Mouse (Mus musculus): ENCODE results near the gene Olfr1100. TPM values are rescaled to one million over a fixed set of nuclear protein-coding genes. Genes with fewer than 3 reads are reported as not detected.

The Olfr1100 gene
- polyA plus RNA-seq (2015; fragmentation: Nextera tagmentation; extraction: Ambion mirVana): not detected in 2 replicates

GRCm38 (mm10) chr2:86979854-86980253, at the start of gene Olfr1100:
Gene Olfr1100 (minus strand): TSS chr2:86979954.
- H3K27me3 ChIP-seq (replicated peaks): no peaks in the 10 kb centered on the region
- no peak within 1 kb of the TSS for H3K4me3 ChIP-seq (replicated peaks)
- H3K27ac ChIP-seq: no peak within 1 kb of the TSS
- ATAC-seq: no peak
- H3K36me3 ChIP-seq: no peaks in the 10 kb centered on the region
- WGBS: 72% methylated on average over 3 of the region's 3 CpGs
- no peaks in the 10 kb centered on the region for H3K4me1 ChIP-seq (replicated peaks)
- H3K9me3 ChIP-seq: no peaks in the 10 kb centered on the region
- no peak within 1 kb of the TSS for H3K9ac ChIP-seq
- H3K4me2 ChIP-seq (replicated peaks): no peak within 1 kb of the TSS

- Histone ChIP-seq H3K4me1 (replicated peaks) (no peaks in the 10 kb centered on the region), H3K4me2 (replicated peaks) (no peak within 1 kb of the TSS), H3K9me3 (no peaks in the 10 kb centered on the region), H3K4me3 (replicated peaks) (no peak within 1 kb of the TSS), H3K27ac (no peak within 1 kb of the TSS), H3K27me3 (replicated peaks) (no peaks in the 10 kb centered on the region), H3K36me3 (no peaks in the 10 kb centered on the region), H3K9ac (no peak within 1 kb of the TSS)
- ATAC-seq: no peak
- WGBS: 71% methylated on average over 1 of the region's 1 CpGs
These were observed 47.2 kb upstream of the Olfr1100 start, which contains the start of gene Olfr1104 for GRCm38 (mm10) chr2:87026980-87027379. Gene Olfr1104 (minus strand): TSS chr2:87027080.

DNA sequence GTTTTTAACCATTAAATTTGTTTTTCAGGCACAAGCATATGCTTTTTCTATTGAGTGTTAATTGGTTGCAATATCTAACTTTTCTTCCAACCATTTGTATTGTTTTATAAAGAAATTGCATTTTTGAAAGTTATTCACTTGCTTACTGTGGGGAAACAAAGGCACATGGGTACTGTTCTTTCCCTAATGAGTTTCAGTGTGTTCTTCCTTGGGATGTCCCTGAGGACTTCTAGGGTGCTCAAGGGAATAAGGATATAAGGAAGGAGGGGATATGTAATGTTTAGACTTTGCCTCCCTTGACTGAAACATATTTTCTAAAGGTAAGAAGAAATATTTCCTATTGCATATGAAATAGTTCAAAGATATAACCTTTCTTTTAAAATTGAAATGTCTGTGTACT, 18.3 kb upstream of the Olfr1100 start, which contains the start of gene Olfr1102:
Gene Olfr1102, plus strand, starts transcription at position 301 of the 400 bp plus-strand sequence.
- Histone ChIP-seq H3K36me3 (no peaks in the 10 kb centered on the region), H3K4me1 (replicated peaks) (no peaks in the 10 kb centered on the region), H3K27me3 (replicated peaks) (no peaks in the 10 kb centered on the region), H3K4me2 (replicated peaks) (no peak within 1 kb of the TSS), H3K9ac (no peak within 1 kb of the TSS), H3K4me3 (replicated peaks) (no peak within 1 kb of the TSS), H3K27ac (no peak within 1 kb of the TSS), H3K9me3 (no peaks in the 10 kb centered on the region)
- ATAC-seq: no peak

DNA sequence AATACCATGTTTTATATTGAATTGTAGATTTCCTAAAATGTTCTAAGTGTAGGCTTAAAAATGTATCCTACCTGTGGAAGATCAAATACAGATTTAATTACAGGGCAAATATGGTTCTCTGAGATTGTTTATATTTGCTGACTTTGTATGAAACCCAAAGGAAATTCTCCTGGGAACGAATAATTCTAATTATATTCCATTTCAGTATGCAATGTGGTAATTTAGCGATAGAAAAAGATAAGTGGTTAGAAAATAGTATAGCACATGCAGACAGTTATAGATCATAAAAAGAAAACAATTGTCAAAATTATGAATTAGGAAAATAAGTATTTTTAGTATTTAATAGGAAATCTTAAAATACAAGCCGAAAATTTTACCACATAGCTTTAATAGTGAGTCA, 11.4 kb upstream of the Olfr1100 start, which contains the start of gene Olfr1101:
Gene Olfr1101, minus strand, starts transcription at position 101 of the 400 bp plus-strand sequence.
- Histone ChIP-seq H3K27ac (no peak within 1 kb of the TSS), H3K4me1 (replicated peaks) (no peaks in the 10 kb centered on the region), H3K9me3 (no peaks in the 10 kb centered on the region), H3K36me3 (no peaks in the 10 kb centered on the region), H3K27me3 (replicated peaks) (no peaks in the 10 kb centered on the region), H3K4me2 (replicated peaks) (no peak within 1 kb of the TSS), H3K9ac (no peak within 1 kb of the TSS), H3K4me3 (replicated peaks) (no peak within 1 kb of the TSS)
- no peak for ATAC-seq
- 74% methylated on average over 3 of the region's 3 CpGs for WGBS

DNA sequence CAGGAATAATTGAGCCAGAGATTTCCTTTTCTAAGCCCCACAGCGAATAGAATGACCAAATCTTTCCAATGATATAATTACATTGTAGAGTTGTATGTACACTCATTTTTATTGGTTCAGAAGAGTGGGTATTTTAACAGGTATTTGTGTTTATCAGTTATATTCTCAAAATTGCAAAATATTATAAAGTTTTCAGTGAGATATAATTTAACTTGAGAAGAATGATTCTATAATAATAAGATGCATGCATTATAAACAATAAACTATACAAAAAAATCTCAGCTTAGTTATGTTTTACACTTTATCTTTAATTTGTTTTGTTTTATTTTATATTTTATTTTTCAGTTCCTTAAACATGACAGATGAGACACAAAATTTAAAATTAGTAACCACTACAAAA, 19.2 kb downstream of the Olfr1100 start, which contains the start of gene Olfr1099:
Gene Olfr1099, minus strand, starts transcription at position 101 of the 400 bp plus-strand sequence.
- 78% methylated on average over 1 of the region's 1 CpGs for WGBS

GRCm38 (mm10) chr2:86926557-86926956, 53.2 kb downstream of the Olfr1100 start:
- Histone ChIP-seq H3K9me3 (no peaks in the 10 kb centered on the region), H3K27ac (no peak overlapping the region), H3K36me3 (no peaks in the 10 kb centered on the region), H3K9ac (no peak overlapping the region), H3K4me3 (replicated peaks) (no peak overlapping the region), H3K27me3 (replicated peaks) (no peaks in the 10 kb centered on the region), H3K4me1 (replicated peaks) (no peaks in the 10 kb centered on the region), H3K4me2 (replicated peaks) (no peak overlapping the region)
- ATAC-seq: no peak

More for the DNA sequence above, 19.2 kb downstream of the Olfr1100 start, which contains the start of gene Olfr1099:
- H3K4me2 ChIP-seq (replicated peaks): no peak within 1 kb of the TSS
- H3K27ac ChIP-seq: no peak within 1 kb of the TSS
- H3K4me1 ChIP-seq (replicated peaks): no peaks in the 10 kb centered on the region
- ATAC-seq: no peak
- H3K9ac ChIP-seq: no peak within 1 kb of the TSS
- no peaks in the 10 kb centered on the region for H3K36me3 ChIP-seq
- H3K27me3 ChIP-seq (replicated peaks): no peaks in the 10 kb centered on the region
- H3K4me3 ChIP-seq (replicated peaks): no peak within 1 kb of the TSS
- H3K9me3 ChIP-seq: no peaks in the 10 kb centered on the region

Other genes starting within 250 kb of the Olfr1100 start
- gene Olfr1089, start 246.3 kb downstream of the Olfr1100 start, polyA plus RNA-seq (2015; fragmentation: Nextera tagmentation; extraction: Ambion mirVana): not detected in 2 replicates
- not detected in 2 replicates for gene Olfr1090, start 221.0 kb downstream of the Olfr1100 start, polyA plus RNA-seq (2015; fragmentation: Nextera tagmentation; extraction: Ambion mirVana)
- not detected in 2 replicates for gene Olfr1093, start 197.5 kb downstream of the Olfr1100 start, polyA plus RNA-seq (2015; fragmentation: Nextera tagmentation; extraction: Ambion mirVana)
- not detected in 2 replicates for gene Olfr141, start 169.9 kb downstream of the Olfr1100 start, polyA plus RNA-seq (2015; fragmentation: Nextera tagmentation; extraction: Ambion mirVana)
- gene Olfr1094, start 155.3 kb downstream of the Olfr1100 start, polyA plus RNA-seq (2015; fragmentation: Nextera tagmentation; extraction: Ambion mirVana): not detected in 2 replicates
- gene Olfr1095, start 128.3 kb downstream of the Olfr1100 start, polyA plus RNA-seq (2015; fragmentation: Nextera tagmentation; extraction: Ambion mirVana): not detected in 2 replicates
- not detected in 2 replicates for gene Gm13723, start 105.2 kb downstream of the Olfr1100 start, polyA plus RNA-seq (2015; fragmentation: Nextera tagmentation; extraction: Ambion mirVana)
- not detected in 2 replicates for gene Olfr1097, start 87.7 kb downstream of the Olfr1100 start, polyA plus RNA-seq (2015; fragmentation: Nextera tagmentation; extraction: Ambion mirVana)
- not detected in 2 replicates for gene Olfr1098, start 55.4 kb downstream of the Olfr1100 start, polyA plus RNA-seq (2015; fragmentation: Nextera tagmentation; extraction: Ambion mirVana)
- gene Olfr1099, start 19.3 kb downstream of the Olfr1100 start, polyA plus RNA-seq (2015; fragmentation: Nextera tagmentation; extraction: Ambion mirVana): not detected in 2 replicates
- not detected in 2 replicates for gene Olfr1101, start 11.3 kb upstream of the Olfr1100 start, polyA plus RNA-seq (2015; fragmentation: Nextera tagmentation; extraction: Ambion mirVana)
- gene Olfr1102, start 18.4 kb upstream of the Olfr1100 start, polyA plus RNA-seq (2015; fragmentation: Nextera tagmentation; extraction: Ambion mirVana): not detected in 2 replicates
- not detected in 2 replicates for gene Olfr1104, start 47.1 kb upstream of the Olfr1100 start, polyA plus RNA-seq (2015; fragmentation: Nextera tagmentation; extraction: Ambion mirVana)
- not detected in 2 replicates for gene Olfr1105, start 56.6 kb upstream of the Olfr1100 start, polyA plus RNA-seq (2015; fragmentation: Nextera tagmentation; extraction: Ambion mirVana)
- not detected in 2 replicates for gene Olfr1106, start 72.3 kb upstream of the Olfr1100 start, polyA plus RNA-seq (2015; fragmentation: Nextera tagmentation; extraction: Ambion mirVana)
- gene Olfr1107, start 95.9 kb upstream of the Olfr1100 start, polyA plus RNA-seq (2015; fragmentation: Nextera tagmentation; extraction: Ambion mirVana): not detected in 2 replicates
- gene Olfr1109, start 116.1 kb upstream of the Olfr1100 start, polyA plus RNA-seq (2015; fragmentation: Nextera tagmentation; extraction: Ambion mirVana): not detected in 2 replicates
- not detected in 2 replicates for gene Olfr259, start 134.6 kb upstream of the Olfr1100 start, polyA plus RNA-seq (2015; fragmentation: Nextera tagmentation; extraction: Ambion mirVana)
- not detected in 2 replicates for gene Olfr1110, start 160.3 kb upstream of the Olfr1100 start, polyA plus RNA-seq (2015; fragmentation: Nextera tagmentation; extraction: Ambion mirVana)
- not detected in 2 replicates for gene Olfr1111, start 172.7 kb upstream of the Olfr1100 start, polyA plus RNA-seq (2015; fragmentation: Nextera tagmentation; extraction: Ambion mirVana)
- gene Olfr1112, start 207.8 kb upstream of the Olfr1100 start, polyA plus RNA-seq (2015; fragmentation: Nextera tagmentation; extraction: Ambion mirVana): not detected in 2 replicates
- not detected in 2 replicates for gene Olfr1113, start 229.0 kb upstream of the Olfr1100 start, polyA plus RNA-seq (2015; fragmentation: Nextera tagmentation; extraction: Ambion mirVana)

Measured in intestine, embryonic 15.5 days (tissue).